Mouse (Mus musculus) liver, embryonic 14 days (tissue): ENCODE measurements around the gene Serpina1f. TPM values are rescaled to one million over a fixed set of nuclear protein-coding genes. Genes with fewer than 3 reads are reported as not detected.

Experiments used
- polyA plus RNA-seq: library from polyadenylated mRNA; depleted of rRNA; stranded (reverse); fragments of >200 nt; gene quantifications from 2 replicates; pipeline ENCODE4 v1.2.3, GENCODE M21; 2012; rRNA removed

The Serpina1f gene
- not detected in 2 replicates for polyA plus RNA-seq

GRCm38 (mm10) chr12:103695429-103695828 is at the start of gene Serpina1f:
Gene Serpina1f (minus strand): TSS chr12:103695529.

GRCm38 (mm10) chr12:103676039-103676438 is 19.3 kb downstream of the Serpina1f start, which contains the start of gene Serpina16:
Gene Serpina16 (minus strand): TSS chr12:103676139.

DNA sequence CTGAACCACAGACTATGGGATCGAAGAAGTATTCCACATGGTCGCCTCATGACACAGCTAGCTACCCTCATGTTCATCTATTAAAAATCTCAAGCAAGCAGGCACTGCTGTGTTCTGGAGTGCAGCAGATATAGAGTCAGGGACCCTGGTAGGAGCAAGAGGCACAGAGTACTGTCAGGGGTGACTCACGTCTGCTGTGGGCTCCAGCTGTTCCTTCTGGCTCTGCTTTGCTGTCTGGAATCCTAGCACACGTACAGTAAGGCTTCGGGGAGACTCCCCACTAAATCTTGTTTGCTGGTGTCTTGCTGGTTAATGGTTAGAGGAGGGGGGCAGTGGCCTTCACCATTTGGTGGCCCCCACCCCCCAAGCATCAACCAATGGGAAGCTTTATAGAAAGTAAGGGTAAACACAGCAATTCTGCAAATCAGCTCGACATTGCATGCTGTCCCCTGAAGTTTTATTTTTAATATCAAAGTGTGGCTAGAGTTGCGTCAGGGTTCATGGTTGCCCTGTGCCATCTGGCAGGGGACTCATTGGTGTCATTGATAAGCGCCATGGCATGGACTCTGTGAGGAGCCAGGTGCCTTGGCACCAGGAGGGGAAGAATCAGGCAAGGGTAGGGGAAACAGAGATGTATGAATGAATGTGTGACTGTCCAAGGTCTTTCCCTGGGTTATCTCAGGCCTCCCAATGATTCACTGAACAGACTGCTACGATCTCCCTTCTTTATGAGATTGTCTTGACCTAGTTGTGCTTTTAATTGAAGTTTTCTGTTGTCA is 38.3 kb downstream of the Serpina1f start, which contains the start of gene Serpina6:
Gene Serpina6, minus strand, starts transcription at position 365 of the 779 bp plus-strand sequence.

Other genes with a start within 250 kb of the Serpina1f start
- gene Ifi27l2b, start 238.3 kb downstream of the Serpina1f start, polyA plus RNA-seq, result not detected in 2 replicates
- 0.95 and 1.2 TPM in 2 replicates for gene Ppp4r4, start 163.2 kb downstream of the Serpina1f start, polyA plus RNA-seq
- gene Serpina10, start 64.1 kb downstream of the Serpina1f start, polyA plus RNA-seq, result 25.2 and 27.9 TPM in 2 replicates
- gene Serpina6, start 38.3 kb downstream of the Serpina1f start, polyA plus RNA-seq, result 769 and 833 TPM in 2 replicates
- gene Serpina16, start 19.4 kb downstream of the Serpina1f start, polyA plus RNA-seq, result 0.06 and 0.07 TPM in 2 replicates
- gene Serpina1d, start 78.1 kb upstream of the Serpina1f start, polyA plus RNA-seq, result 148 and 176 TPM in 2 replicates
- gene Serpina1b, start 134.8 kb upstream of the Serpina1f start, polyA plus RNA-seq, result 761 and 786 TPM in 2 replicates
- gene Serpina1a, start 168.0 kb upstream of the Serpina1f start, polyA plus RNA-seq, result 440 and 515 TPM in 2 replicates
- 147 and 183 TPM in 2 replicates for gene Serpina1c, start 209.4 kb upstream of the Serpina1f start, polyA plus RNA-seq